Mouse (Mus musculus) T-cell, adult 2 months (primary cell): ENCODE results near the gene Vgf.

ENCODE experiments used
- DNase-seq: peaks from one replicate; pipeline ENCODE4 v3.0.0; 2022; ENCODE audit warnings: low spot score

Vgf gene

DNA sequence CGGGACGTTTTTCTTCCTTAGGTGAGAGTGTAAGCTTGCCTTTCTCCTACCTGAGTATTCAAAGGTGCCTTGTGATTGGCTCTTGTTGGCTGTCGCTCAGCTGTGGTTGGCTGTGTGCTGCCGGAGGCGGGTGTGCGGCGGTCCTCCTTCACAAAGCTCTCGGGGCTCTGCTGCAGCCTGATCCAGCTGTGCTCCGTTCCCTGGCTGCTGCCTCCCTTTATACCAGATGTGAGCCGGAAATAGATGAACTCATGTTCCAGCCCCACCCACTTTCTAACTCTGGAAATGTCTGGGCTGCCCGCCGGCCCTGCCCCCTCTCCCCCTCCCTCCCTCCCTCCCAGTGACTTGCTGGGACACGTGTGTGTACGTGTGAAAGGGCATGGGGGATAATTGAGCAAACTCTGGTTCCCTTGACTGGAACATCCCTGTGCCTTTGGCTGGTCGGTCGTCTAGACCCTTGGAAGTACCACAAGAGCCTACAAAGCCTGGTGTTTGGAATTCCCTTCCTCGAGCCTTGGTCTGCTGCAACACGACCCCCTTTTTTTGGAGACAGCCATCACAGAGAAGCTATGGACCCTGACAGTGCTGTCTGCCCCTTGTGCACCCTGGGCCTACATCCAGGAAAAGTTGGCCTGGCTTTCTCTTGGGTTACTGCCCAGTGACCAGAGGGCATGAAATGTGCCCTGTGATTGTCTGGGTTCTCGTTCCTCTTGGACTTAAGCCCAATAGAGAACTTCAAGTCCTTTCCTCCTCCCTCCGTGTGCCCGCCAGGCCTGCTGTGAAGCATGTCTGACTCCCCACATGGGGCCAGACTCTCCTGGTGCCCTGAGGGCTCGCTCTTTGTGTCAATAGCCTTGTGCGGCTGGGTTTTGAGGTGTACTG lies 46.1 kb downstream of the Vgf start, which contains the start of gene Serpine1:
Gene Serpine1 (minus strand): TSS at position 190 of the 882 bp plus-strand sequence.
- DNase-seq = peak; percentile 27

DNA sequence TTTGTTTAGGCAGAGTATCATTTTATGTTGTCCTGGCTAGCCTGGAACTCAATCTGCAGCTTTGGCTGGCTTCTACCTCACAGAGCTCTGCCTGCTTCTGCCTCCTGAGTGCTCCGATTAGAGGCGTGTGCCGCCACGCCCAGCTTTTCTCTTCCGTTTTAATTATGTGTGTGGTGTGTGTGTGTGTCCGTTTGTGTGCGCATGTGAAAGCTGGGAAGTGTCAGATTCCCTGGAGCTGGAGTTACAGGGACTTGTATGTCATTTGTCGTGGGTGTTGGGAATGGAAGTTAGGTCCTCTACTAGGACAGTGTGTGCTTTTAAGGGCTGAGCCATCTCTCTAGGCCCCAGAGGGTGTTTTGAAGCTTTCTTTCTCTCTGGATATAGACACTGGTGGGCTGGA lies 46.9 kb downstream of the Vgf start:
- DNase-seq = no peak

- no peak for DNase-seq
These were observed 48.0 kb downstream of the Vgf start for GRCm38 (mm10) chr5:137074191-137074651.

DNA sequence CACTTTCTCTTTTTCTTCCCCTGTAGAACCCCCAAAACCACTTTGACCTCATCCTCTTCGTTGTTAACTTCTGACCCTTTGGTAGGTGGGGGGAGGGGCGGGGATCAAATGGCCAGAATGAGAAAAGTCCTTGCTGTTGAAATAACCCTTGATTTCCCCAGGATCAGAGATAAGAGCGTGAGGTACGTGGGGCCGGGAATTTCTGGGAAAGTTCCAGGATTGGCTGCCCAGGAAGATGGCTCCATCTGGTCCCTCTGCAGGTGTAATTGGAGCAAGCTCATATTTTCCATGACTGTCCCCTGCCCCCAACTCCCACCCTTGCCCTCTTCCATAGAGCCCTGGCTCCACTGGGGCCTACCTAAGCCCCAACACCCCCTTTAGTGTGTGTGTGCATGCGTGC lies 49.5 kb downstream of the Vgf start:
- DNase-seq = no peak

DNA sequence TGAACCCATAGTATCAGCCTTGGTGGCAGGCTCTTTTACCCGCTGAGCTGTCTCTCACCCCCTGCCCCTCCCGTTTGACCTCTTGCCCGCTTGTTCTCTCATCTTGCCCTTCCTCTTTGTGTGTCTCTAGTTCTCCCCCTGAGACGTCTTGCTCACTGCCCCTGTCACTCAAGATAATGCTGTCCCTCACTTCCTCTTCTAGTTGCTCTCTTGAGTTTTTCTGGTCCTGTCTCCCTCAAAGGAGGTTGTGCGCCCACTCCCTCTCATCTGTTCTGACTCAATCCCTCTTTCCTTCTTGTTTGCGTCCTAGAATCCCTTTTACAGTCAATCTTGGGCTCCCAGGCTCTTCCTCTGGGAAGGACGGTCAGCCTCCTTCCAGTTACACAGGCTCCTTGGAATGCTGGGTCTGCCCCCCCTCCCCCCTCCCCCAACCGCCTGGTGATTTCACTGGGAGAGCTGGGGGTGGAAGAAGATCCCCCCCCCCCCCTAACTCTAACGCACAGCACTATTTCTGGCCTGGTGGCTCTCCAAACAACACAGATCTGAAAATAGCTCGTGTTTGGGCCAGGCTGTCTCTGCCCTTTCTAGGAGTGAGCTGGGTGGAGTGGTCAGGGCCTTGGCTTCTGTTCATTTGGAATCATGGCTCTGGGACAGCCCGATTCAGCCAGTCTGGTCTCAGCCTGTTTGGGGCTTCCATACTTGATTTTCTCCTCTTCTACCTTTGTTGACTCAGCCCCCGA lies 50.2 kb downstream of the Vgf start:
- no peak for DNase-seq

DNA sequence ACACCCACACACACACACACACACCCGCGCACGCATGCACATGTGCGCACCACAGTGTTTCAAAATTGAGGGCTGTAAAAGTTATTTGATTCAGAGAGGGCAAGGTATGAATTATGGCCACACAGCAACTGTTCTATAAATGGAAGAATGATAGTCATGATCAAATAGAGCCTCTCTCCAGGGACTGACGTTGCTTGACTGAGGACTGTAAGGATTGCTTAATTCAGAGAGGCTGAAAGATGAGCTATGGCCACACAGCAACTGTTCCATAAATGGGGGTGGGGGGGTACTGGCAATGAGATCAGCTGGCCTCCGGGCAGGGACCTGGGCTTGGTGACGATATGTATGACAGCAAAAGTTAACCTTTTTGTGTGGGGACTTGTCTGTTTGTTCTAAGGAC lies 51.0 kb downstream of the Vgf start:
- no peak for DNase-seq

GRCm38 (mm10) chr5:137078041-137078440 lies 51.8 kb downstream of the Vgf start:
- no peak for DNase-seq

DNA sequence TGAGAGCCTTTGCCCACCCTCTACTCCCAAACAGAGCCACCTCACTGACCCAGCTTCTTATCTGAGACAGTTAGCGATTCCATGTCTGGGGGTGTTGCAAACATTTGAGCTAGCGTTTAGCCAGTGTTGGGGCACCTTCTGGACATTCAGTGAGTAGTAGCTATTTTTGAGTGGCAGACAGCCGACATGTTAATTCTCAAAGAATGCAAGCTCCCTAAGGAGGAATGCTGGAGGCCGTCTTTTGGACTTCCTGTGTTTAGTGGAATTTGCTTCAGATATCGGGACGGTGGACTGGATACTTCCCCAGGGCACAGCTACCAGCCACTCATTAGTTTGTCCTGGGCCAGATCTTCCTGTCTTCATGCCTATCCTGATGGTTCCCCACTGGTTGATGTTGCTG lies 52.4 kb downstream of the Vgf start:
- no peak for DNase-seq

DNA sequence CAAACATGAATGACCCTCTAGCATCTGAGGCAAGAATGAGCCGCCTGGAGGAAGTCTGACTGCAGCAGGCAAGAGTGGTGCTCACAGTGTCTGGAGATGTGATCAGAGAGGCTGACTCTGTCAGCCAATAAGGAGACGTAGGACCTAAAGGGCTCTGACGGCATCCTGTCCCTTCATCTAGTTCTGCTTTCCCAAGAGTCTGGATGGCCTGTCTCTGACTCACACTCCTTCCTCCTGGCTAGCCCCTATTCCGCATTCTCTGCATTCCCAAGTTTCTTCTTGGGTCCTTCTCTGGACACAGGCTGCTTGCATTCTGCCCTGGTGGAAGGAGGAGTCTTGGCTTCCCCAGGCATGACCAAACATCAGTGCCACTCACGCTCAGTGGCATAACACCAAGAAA lies 53.7 kb downstream of the Vgf start:
- no peak for DNase-seq
